Mouse (Mus musculus) lung, postnatal 4 days (tissue): ENCODE measurements around the gene Cavin2.

Source experiments
- DNase-seq, 2 experiments: peaks; one replicate each; pipeline ENCODE4 v3.0.0; 2021

Cavin2 gene

GRCm38 (mm10) chr1:51288755-51289619, at the start of gene Cavin2:
Cavin2 (plus strand) TSS chr1:51289126.
- DNase-seq, result peak; percentile 81 to 85

GRCm38 (mm10) chr1:51241311-51241986, 47.5 kb upstream of the Cavin2 start:
- no peak for DNase-seq

GRCm38 (mm10) chr1:51243294-51243693, 45.6 kb upstream of the Cavin2 start:
- DNase-seq, result no peak

GRCm38 (mm10) chr1:51243869-51244268, 45.1 kb upstream of the Cavin2 start:
- no peak for DNase-seq

- peak; percentile 18 to 43 for DNase-seq
Observed at GRCm38 (mm10) chr1:51245381-51245780, 43.5 kb upstream of the Cavin2 start.

- DNase-seq, result no peak
Observed at GRCm38 (mm10) chr1:51250302-51250701, 38.6 kb upstream of the Cavin2 start.

- peak; percentile 41 to 47 for DNase-seq
Observed at GRCm38 (mm10) chr1:51265118-51265800, 23.7 kb upstream of the Cavin2 start.

- peak; percentile 41 to 67 for DNase-seq
Observed at GRCm38 (mm10) chr1:51265926-51266325, 23.0 kb upstream of the Cavin2 start.

GRCm38 (mm10) chr1:51267125-51267524, 21.8 kb upstream of the Cavin2 start:
- DNase-seq, result peak in 1 of 2 experiments; percentile 39

GRCm38 (mm10) chr1:51268225-51268624, 20.7 kb upstream of the Cavin2 start:
- DNase-seq, result no peak

GRCm38 (mm10) chr1:51270196-51270935, 18.6 kb upstream of the Cavin2 start:
- no peak for DNase-seq

- DNase-seq, result no peak
Observed at GRCm38 (mm10) chr1:51271845-51272244, 17.1 kb upstream of the Cavin2 start.

- DNase-seq, result no peak
Observed at GRCm38 (mm10) chr1:51272583-51273201, 16.2 kb upstream of the Cavin2 start.

- no peak for DNase-seq
Observed at GRCm38 (mm10) chr1:51277879-51278567, 10.9 kb upstream of the Cavin2 start.

- DNase-seq, result peak in 1 of 2 experiments; percentile 51
Observed at GRCm38 (mm10) chr1:51288201-51288600, 725 bp upstream of the Cavin2 start.

GRCm38 (mm10) chr1:51289620-51290445, 907 bp downstream of the Cavin2 start:
- peak; percentile 39 to 51 for DNase-seq

GRCm38 (mm10) chr1:51290634-51291033, 1.7 kb downstream of the Cavin2 start:
- peak; percentile 69 to 71 for DNase-seq

GRCm38 (mm10) chr1:51292348-51292747, 3.4 kb downstream of the Cavin2 start:
- DNase-seq, result no peak

- no peak for DNase-seq
Observed at GRCm38 (mm10) chr1:51300295-51300930, 11.5 kb downstream of the Cavin2 start.

GRCm38 (mm10) chr1:51307056-51307455, 18.1 kb downstream of the Cavin2 start:
- DNase-seq, result no peak
